Mouse (Mus musculus) hindbrain, embryonic 14.5 days (tissue): Measurements from ENCODE around the gene Dnajc13. TPM values are rescaled to one million over a fixed set of nuclear protein-coding genes. Genes with fewer than 3 reads are reported as not detected.
A peak's percentile ranks its signal among the peaks of the same experiment; 100 is the strongest.

Experiments
- ATAC-seq: fragments of 200-750 bp; cut with Nextera tagmentation; 2 replicates; pipeline ENCODE4 v1.8.0; 2017; ENCODE audit warnings: moderate number of reproducible peaks, mild to moderate bottlenecking, moderate TSS enrichment, moderate library complexity; ENCODE audit not compliant: low FRiP score
- DNase-seq: peaks from one replicate; pipeline ENCODE4 v3.0.0-alpha.2; 2015; ENCODE audit warnings: low spot score
- H3K27ac ChIP-seq: fragments of 300-500 bp; sonication (generic); 2 replicates; pipeline ENCODE4 v1.5.1; 2014; ENCODE audit warnings: mild to moderate bottlenecking, moderate library complexity
- H3K27me3 ChIP-seq: fragments of 300-500 bp; sonication (generic); 2 replicates; pipeline ENCODE4 v1.6.1; 2014; ENCODE audit warnings: mild to moderate bottlenecking, low read length, mixed read lengths; ENCODE audit not compliant: control insufficient read depth, insufficient read depth
- H3K36me3 ChIP-seq: fragments of 300-500 bp; sonication (generic); replicated peaks from 2 replicates; pipeline ENCODE4 v1.6.1; 2014; ENCODE audit not compliant: control insufficient read depth, insufficient read depth
- H3K4me1 ChIP-seq: fragments of 300-500 bp; sonication (generic); replicated peaks from 2 replicates; pipeline ENCODE4 v1.6.1; 2014; ENCODE audit warnings: antibody characterized with exemption, low read length, mixed read lengths; ENCODE audit not compliant: control insufficient read depth, insufficient read depth
- H3K4me2 ChIP-seq: fragments of 300-500 bp; sonication (generic); replicated peaks from 2 replicates; pipeline ENCODE4 v1.6.1; 2014; ENCODE audit warnings: mild to moderate bottlenecking, moderate library complexity
- H3K4me3 ChIP-seq: fragments of 300-500 bp; sonication (generic); replicated peaks from 2 replicates; pipeline ENCODE4 v1.5.1; 2014; ENCODE audit warnings: mild to moderate bottlenecking, low read length
- H3K9ac ChIP-seq: fragments of 300-500 bp; sonication (generic); 2 replicates; pipeline ENCODE4 v1.6.1; 2014
- H3K9me3 ChIP-seq: fragments of 300-500 bp; sonication (generic); 2 replicates; pipeline ENCODE4 v1.6.1; 2016; ENCODE audit warnings: low read length; ENCODE audit not compliant: control insufficient read depth
- WGBS: fragments of 180-500 bp; shearing (Covaris S2); extraction: QIAGEN DNeasy Blood & Tissue Kit; methylation state at CpG from one replicate; pipeline ENCODE4 v1.1.7; 2014; 5-methylcytosine and 5-hydroxymethylcytosine counted together
- polyA plus RNA-seq: library from polyadenylated mRNA; unstranded; fragments of >200 nt; fragmentation: Nextera tagmentation; extraction: Ambion mirVana; gene quantifications from 2 replicates; pipeline ENCODE4 v1.2.1, GENCODE M21; 2014

The Dnajc13 gene
- polyA plus RNA-seq, 1 experiment from 2014 or later: 25.3 TPM

DNA sequence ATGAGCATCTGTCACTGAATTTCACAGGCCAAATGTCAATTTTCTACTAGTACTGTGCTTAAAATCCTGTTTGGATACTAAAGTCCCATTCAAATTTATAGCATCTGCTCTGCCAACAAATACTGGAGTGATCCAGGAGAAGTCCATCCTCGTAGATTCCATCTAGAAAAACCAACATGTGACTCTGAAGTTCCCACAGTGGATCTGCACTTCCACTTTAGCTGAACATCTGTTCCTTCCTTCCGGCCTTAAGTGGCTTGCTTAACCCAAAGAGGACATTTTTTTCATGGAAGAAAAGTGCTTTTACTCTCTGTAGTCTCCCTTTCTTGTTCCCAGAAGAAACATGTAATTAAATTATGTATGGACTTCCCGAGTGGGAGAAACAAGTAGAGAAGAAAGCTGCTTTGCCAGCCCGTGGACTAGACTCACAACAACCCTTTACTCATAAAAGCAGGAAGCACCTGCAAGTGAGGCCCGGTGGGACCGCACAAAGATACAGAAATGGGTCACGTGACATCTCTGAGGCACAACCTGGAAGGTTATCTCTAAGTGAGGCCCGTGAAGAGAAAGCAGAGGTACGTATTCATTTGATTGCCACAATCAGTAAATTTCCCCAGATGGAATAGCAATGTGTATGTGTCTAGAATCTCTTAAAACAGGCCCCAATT is 18.8 kb downstream of the Dnajc13 start:
- no peak overlapping the region for H3K4me2 ChIP-seq
- H3K27me3 ChIP-seq: no peaks in the 10 kb centered on the region
- H3K9me3 ChIP-seq: no peaks in the 10 kb centered on the region
- peaks cover 10% of the 10 kb centered on the region; the same call in 1 of the 2 replicates for H3K36me3 ChIP-seq
- H3K4me1 ChIP-seq: no peaks in the 10 kb centered on the region
- H3K9ac ChIP-seq: no peak overlapping the region
- DNase-seq: no peak
- ATAC-seq: no peak
- H3K4me3 ChIP-seq: no peak overlapping the region
- no peak overlapping the region for H3K27ac ChIP-seq
- WGBS: 80% methylated on average over 9 of the region's 9 CpGs

DNA sequence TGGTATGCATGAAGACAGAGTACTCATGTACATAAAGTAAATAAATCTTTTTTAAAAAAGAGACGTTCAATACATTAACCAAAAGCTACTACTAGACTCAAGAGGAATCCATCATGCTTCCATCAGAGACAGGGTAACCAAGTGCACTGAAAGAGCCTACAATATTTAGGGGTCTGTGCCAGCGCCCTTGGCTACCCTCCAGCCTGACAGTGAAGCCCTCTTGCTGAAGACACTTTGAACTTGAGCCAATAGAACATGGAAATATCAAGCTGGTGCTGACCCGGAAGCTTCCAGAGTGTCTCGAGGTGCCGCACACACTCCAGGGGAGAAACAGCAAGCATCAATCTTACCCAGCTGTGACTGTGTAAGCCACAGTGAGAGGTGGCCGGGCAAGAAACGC is 22.6 kb downstream of the Dnajc13 start:
- ATAC-seq: no peak
- 88% methylated on average over 7 of the region's 7 CpGs for WGBS

DNA sequence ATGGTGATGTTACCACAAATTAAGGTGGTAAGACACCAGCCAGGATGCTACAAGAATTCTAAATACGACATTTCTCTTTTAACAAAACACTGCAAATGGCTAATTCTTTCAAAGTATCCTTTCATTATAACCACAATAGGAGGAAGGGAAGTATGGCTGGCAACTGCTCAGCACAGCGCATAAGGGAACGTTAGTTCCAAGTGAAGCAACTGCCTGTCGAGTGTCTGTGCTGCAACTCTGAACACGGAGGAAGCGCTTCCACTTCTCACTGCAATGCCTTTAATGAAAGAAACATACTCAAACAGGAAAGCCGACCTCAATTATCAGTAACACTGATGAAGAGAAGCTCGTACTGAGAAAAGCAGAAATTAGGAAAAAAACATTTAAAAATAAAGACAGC is 23.7 kb downstream of the Dnajc13 start:
- H3K27me3 ChIP-seq: no peaks in the 10 kb centered on the region
- no peak overlapping the region for H3K4me3 ChIP-seq
- no peak overlapping the region for H3K4me2 ChIP-seq
- no peak overlapping the region for H3K9ac ChIP-seq
- ATAC-seq (no peak), DNase-seq (no peak)
- no peaks in the 10 kb centered on the region for H3K4me1 ChIP-seq
- no peaks in the 10 kb centered on the region for H3K9me3 ChIP-seq
- peaks cover 33% of the 10 kb centered on the region for H3K36me3 ChIP-seq
- no peak overlapping the region for H3K27ac ChIP-seq
- WGBS: 92% methylated on average over 8 of the region's 8 CpGs

More for the DNA sequence above, 22.6 kb downstream of the Dnajc13 start:
- no peak overlapping the region for H3K27ac ChIP-seq
- no peak for DNase-seq
- H3K4me2 ChIP-seq: no peak overlapping the region
- H3K4me3 ChIP-seq: no peak overlapping the region
- no peaks in the 10 kb centered on the region for H3K9me3 ChIP-seq
- H3K9ac ChIP-seq: no peak overlapping the region
- peaks cover 29% of the 10 kb centered on the region for H3K36me3 ChIP-seq
- H3K4me1 ChIP-seq: no peaks in the 10 kb centered on the region
- H3K27me3 ChIP-seq: no peaks in the 10 kb centered on the region

DNA sequence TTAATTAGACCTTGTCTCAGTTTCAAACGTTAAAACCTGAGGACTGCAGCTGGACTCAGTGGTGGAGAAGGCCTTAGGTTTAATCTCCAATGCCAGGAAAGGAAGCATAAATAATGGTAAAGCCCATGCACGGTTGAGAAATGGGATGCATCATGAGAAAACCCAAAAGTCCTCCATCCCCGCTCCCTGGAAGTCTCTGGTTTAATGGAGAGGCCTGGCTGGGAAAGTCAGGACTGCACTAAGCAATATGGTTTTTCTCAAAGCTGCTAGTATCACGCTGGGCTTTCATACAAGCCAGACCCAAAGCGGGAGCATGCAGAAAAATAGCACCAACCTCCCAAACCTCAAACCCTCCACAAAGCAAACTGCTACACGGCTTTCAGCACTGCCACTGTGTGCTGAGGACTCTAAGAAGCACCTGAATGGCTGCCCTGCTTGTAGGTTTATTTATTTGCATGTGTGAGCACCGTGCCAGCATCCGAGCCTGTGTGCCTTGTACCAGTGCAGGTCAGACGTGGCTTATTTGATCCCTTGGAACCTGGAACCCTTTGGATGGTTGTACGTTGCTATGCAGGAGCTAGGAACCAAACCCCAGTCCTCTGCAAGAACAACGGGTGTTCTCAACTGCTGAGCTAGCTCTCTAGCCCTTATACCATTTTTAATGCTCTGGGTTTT is 26.3 kb downstream of the Dnajc13 start:
- no peak overlapping the region for H3K4me3 ChIP-seq
- no peak overlapping the region for H3K9ac ChIP-seq
- ATAC-seq: no peak
- no peak for DNase-seq
- WGBS: 92% methylated on average over 11 of the region's 11 CpGs
- no peaks in the 10 kb centered on the region for H3K27me3 ChIP-seq
- no peak overlapping the region for H3K27ac ChIP-seq
- H3K4me2 ChIP-seq: no peak overlapping the region
- H3K4me1 ChIP-seq: no peaks in the 10 kb centered on the region
- H3K36me3 ChIP-seq: peaks cover 50% of the 10 kb centered on the region
- no peaks in the 10 kb centered on the region for H3K9me3 ChIP-seq

DNA sequence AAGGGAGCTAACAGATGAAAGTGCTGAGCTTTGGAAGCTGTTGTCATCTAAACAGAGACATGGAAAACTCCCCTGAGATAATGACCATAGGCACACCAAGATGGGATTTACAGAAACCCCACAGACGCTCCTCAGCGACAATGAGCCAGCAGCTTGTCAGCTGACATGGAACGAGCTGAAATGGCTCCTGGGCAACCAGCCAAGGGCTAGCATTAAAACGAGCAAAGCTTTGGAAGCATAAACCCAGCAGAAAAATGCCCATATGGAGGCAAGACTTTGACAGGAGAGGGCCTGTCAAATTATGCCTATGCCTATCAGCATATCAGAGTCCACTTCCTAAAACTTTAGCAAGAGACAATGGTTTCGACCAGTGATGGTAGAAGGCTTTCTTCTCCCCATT is 27.0 kb downstream of the Dnajc13 start:
- Histone ChIP-seq H3K27ac (no peak overlapping the region), H3K9me3 (no peaks in the 10 kb centered on the region), H3K4me1 (no peaks in the 10 kb centered on the region), H3K27me3 (no peaks in the 10 kb centered on the region), H3K36me3 (peaks cover 55% of the 10 kb centered on the region), H3K9ac (no peak overlapping the region), H3K4me3 (no peak overlapping the region), H3K4me2 (no peak overlapping the region)
- peak; percentile 57 for DNase-seq
- no peak for ATAC-seq
- 53% methylated on average over 5 of the region's 5 CpGs for WGBS

DNA sequence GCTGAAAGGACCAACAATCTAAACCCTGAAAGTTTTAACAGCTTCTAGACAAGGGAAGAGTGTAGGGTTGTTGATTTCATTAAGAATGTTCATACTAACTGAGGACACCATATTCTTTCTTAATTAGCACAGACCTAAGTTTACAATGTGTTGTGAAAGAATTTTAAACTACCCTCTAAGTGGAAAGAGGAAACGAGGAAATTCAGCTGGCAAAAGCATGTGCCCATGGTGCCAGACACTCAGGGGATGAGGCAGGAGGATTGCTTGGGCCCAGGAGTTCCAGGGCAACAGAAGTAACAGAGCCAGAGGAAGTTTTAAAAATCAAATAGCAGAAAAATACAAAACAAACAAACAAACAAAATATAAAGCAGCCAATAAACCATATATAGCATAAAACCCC is 28.9 kb downstream of the Dnajc13 start:
- H3K4me3 ChIP-seq: no peak overlapping the region
- H3K4me1 ChIP-seq: no peaks in the 10 kb centered on the region
- WGBS: 100% methylated on average over 1 of the region's 1 CpGs
- no peak for DNase-seq
- no peak overlapping the region for H3K4me2 ChIP-seq
- no peak for ATAC-seq
- H3K9ac ChIP-seq: no peak overlapping the region
- no peaks in the 10 kb centered on the region for H3K9me3 ChIP-seq
- no peak overlapping the region for H3K27ac ChIP-seq
- peaks cover 71% of the 10 kb centered on the region for H3K36me3 ChIP-seq
- no peaks in the 10 kb centered on the region for H3K27me3 ChIP-seq

DNA sequence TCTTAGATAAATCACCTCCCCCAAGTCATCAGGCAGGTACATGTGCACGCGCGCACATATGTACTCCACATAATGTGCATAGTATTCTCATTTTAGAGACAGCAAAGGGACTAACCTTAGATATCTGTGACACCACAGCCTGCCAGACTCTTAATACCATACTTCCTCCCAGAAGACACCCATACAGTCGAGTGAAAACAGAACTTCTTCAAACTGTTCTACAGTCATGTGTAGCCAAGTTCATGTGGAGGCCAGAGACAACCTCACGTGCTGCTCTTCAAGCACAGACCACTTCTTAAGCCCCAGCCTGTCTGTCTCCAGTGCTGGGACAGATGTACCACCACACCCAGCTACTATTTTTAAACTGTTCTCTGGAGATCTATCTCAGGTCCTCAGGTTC is 29.7 kb downstream of the Dnajc13 start:
- Histone ChIP-seq H3K4me3 (no peak overlapping the region), H3K9ac (no peak overlapping the region), H3K27ac (no peak overlapping the region), H3K4me2 (no peak overlapping the region), H3K4me1 (no peaks in the 10 kb centered on the region), H3K27me3 (no peaks in the 10 kb centered on the region), H3K36me3 (peaks cover 79% of the 10 kb centered on the region), H3K9me3 (no peaks in the 10 kb centered on the region)
- WGBS: 95% methylated on average over 5 of the region's 5 CpGs
- DNase-seq: no peak
- no peak for ATAC-seq

DNA sequence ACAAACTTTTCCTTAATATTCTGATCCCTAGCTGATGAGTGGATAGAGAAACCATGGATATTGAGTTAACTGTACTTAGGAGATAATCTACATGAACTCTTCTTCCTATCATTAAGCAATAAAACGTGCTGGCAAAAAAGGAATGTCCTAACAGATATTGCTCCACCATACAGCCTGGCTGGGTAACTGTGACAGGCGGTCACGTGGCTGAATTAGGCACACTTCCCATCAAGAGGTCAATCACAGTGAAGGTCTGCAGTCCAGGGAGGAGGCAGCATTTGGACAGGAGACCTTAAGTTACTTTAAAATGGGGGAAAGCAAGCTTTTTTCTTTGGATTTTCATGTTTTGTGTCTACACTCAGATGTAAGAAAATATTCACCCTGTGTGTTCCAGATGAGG is 30.7 kb downstream of the Dnajc13 start:
- Histone ChIP-seq H3K4me1 (no peaks in the 10 kb centered on the region), H3K27me3 (no peaks in the 10 kb centered on the region), H3K27ac (no peak overlapping the region), H3K9ac (no peak overlapping the region), H3K9me3 (no peaks in the 10 kb centered on the region), H3K36me3 (peaks cover 73% of the 10 kb centered on the region), H3K4me3 (no peak overlapping the region), H3K4me2 (no peak overlapping the region)
- DNase-seq (no peak), ATAC-seq (no peak)
- 96% methylated on average over 3 of the region's 3 CpGs for WGBS

DNA sequence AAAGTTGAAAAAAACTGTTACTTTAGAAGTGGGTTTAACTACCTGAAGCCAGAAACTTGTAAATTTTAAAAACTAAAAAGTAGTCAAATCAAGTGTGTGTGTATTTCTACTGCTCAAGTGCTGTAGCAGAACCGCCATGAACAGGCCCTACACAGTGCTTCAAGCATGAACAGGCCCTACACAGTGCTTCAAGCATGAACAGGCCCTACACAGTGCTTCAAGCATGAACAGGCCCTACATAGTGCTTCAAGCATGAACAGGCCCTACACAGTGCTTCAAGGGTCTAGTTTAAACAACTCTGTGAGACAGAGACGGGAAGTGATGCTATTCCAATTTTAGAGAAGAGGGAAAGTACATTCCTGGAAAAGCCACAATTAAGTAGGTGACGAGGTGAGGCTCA is 51.3 kb downstream of the Dnajc13 start:
- Histone ChIP-seq H3K9me3 (no peaks in the 10 kb centered on the region), H3K27ac (no peak overlapping the region)
- 91% methylated on average over 3 of the region's 3 CpGs for WGBS

More for the DNA sequence above, 51.3 kb downstream of the Dnajc13 start:
- Histone ChIP-seq H3K4me2 (no peak overlapping the region), H3K36me3 (peaks cover 76% of the 10 kb centered on the region), H3K9ac (no peak overlapping the region), H3K4me3 (no peak overlapping the region), H3K27me3 (no peaks in the 10 kb centered on the region), H3K4me1 (no peaks in the 10 kb centered on the region)
- ATAC-seq (no peak), DNase-seq (no peak)
